Comparison of ENCODE assay signal across 8 mouse cellular contexts in the genomic region with DNA sequence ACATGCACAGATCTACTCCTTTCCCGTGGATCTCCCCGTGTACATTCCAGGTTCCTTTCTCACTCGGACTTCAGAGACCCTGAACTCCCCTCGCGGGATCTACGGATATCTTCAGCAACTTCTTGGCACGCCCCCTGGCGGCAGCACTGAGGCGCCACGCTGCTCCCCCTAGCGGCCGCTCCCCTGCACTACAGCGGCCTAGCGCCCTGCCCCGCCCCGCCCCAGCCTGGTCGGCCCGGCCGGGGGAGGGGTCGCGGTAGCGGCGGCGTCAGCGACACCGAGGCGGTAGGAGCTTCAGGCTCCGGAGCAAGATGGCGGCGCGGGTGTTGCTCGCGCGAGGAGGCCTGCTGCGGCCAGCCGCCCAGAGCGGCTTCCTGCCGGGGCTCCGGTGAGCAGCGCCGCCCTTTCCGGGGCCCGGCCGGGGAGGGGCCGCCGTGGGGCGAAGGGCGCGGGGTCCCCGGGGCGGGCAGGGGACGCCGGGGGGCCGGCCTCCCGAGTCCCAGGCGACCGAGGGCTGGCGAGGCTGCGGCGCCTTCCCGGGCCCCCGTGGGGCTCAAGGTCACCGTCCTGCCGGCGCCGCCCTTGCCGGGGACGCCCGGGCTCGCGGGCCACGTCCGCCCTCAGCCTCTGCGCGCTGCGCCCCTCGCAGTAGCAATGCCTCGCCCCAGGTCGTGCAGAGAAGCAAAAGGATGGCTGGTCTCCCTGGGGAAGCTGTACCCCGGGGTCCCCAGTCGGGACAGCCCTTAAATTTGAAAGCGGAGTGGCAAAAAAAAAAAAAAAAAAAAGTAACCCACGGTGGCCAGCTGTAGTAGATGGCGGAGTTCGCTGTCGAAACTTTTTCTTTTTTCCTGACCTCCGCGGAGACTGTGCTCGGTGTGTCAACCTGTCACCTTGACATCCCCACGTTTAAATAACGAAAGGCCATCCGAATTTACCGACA. TPM values are rescaled to one million over a fixed set of nuclear protein-coding genes. Genes with fewer than 3 reads are reported as not detected.
DNase-seq lines count a peak whose midpoint lies in the region; ATAC-seq and TF ChIP-seq lines count a peak whose summit lies in the region.

Gene Nipsnap2 (plus strand): TSS at position 230 of the 940 bp plus-strand sequence.

- 0 out of 2 replicates have a peak, but pooled peaks have one; percentile 32 for TF ChIP-seq EP300 in ES-Bruce4 (IDR thresholded peaks at IDR 0.05; ENCODE audit: insufficient read depth, low read depth, low read length)

- no peaks in the 10 kb centered on the region for H3K36me3 ChIP-seq in ES-Bruce4 (ENCODE audit: control insufficient read depth, insufficient read depth, low read length, poor library complexity, severe bottlenecking)
- H3K36me3 ChIP-seq in forebrain, embryonic 15.5 days, result peaks cover 2% of the 10 kb centered on the region; the same call in 1 of the 2 replicates

- ATAC-seq in forebrain, embryonic 15.5 days (replicated peaks), result peak; percentile 95
- ATAC-seq in neutrophil, adult 5-6 weeks (ENCODE audit: extremely low read depth, insufficient number of reproducible peaks, low FRiP score, poor library complexity, severe bottlenecking), result peak; percentile 85

- under 1% methylated on average over 72 of the region's 93 CpGs for WGBS in forebrain, embryonic 15.5 days
- WGBS in lung, adult 2 months, result under 1% methylated on average over 79 of the region's 93 CpGs

- H3K9me3 ChIP-seq in ES-Bruce4 (replicated peaks; ENCODE audit: control insufficient read depth, insufficient read depth, low read length, poor library complexity, severe bottlenecking), result no peaks in the 10 kb centered on the region
- H3K9me3 ChIP-seq in forebrain, embryonic 15.5 days, result no peaks in the 10 kb centered on the region

- H3K27me3 ChIP-seq in ES-Bruce4 (ENCODE audit: control insufficient read depth, insufficient read depth, low read length, poor library complexity, severe bottlenecking), result no peaks in the 10 kb centered on the region
- H3K27me3 ChIP-seq in forebrain, embryonic 15.5 days, result no peaks in the 10 kb centered on the region

- H3K4me3 ChIP-seq in ES-Bruce4 (ENCODE audit: low read depth, low read length), result peak within 1 kb of the TSS; percentile 71
- H3K4me3 ChIP-seq in forebrain, embryonic 15.5 days, result peak within 1 kb of the TSS; percentile 91
- peak within 1 kb of the TSS; percentile 69 for H3K4me3 ChIP-seq in lung, adult 2 months (replicated peaks; ENCODE audit: extremely low read depth, low read depth, low read length)

- peak within 1 kb of the TSS; percentile 50 for H3K4me2 ChIP-seq in forebrain, embryonic 15.5 days (replicated peaks)

- H3K4me1 ChIP-seq in ES-Bruce4 (ENCODE audit: control insufficient read depth, insufficient read depth, low read length), result peaks cover 2% of the 10 kb centered on the region
- H3K4me1 ChIP-seq in forebrain, embryonic 15.5 days, result peaks cover 11% of the 10 kb centered on the region
- H3K4me1 ChIP-seq in lung, adult 2 months (ENCODE audit: control insufficient read depth, insufficient read depth, low read length), result peaks cover 11% of the 10 kb centered on the region

- DNase-seq in cerebellum, adult 11 months, result peak; percentile 90
- peak; percentile 89 for DNase-seq in heart, postnatal 25 days (ENCODE audit: low spot score)
- peak; percentile 84 to 95 for DNase-seq in layer of hippocampus, adult 18-20 months (ENCODE audit: low spot score in 2 of 2)
- peak; percentile 97 for DNase-seq in lung, adult 2 months
- DNase-seq in thymus, adult 18-20 months, result peak; percentile 83 to 85

- H3K9ac ChIP-seq in ES-Bruce4 (ENCODE audit: low read depth, poor library complexity, severe bottlenecking), result peak within 1 kb of the TSS; percentile 87
- peak within 1 kb of the TSS; percentile 96 for H3K9ac ChIP-seq in forebrain, embryonic 15.5 days (replicated peaks)

- peak; percentile 19 for TF ChIP-seq POLR2A in ES-Bruce4 (IDR thresholded peaks at IDR 0.05; ENCODE audit: insufficient read depth, low read length)
- peak; percentile 58 for TF ChIP-seq POLR2A in lung, adult 2 months (IDR thresholded peaks at IDR 0.05; ENCODE audit: borderline replicate concordance, extremely low read depth, low read depth, low read length)

- H3K27ac ChIP-seq in ES-Bruce4 (ENCODE audit: insufficient read depth, low read length), result no peak within 1 kb of the TSS
- H3K27ac ChIP-seq in forebrain, embryonic 15.5 days (replicated peaks), result peak within 1 kb of the TSS; percentile 93

- peak; percentile 100 for TF ChIP-seq CTCF in ES-Bruce4 (IDR thresholded peaks at IDR 0.05; ENCODE audit: low read depth, low read length)
- TF ChIP-seq CTCF in lung, adult 2 months (IDR thresholded peaks at IDR 0.05; ENCODE audit: insufficient read depth, low read length), result peak; percentile 90

- intact Hi-C loops in heart, postnatal 25 days (cut with DNase I), result loop anchor here (1.0 to 5.0 kb wide), 2 partner anchors 10 to 113 kb away; partner anchors contain the start of gene Mrps17

RNA-seq across cellular contexts. Expression of gene Nipsnap2, which starts in this region (rescaled TPM):
- 34.9 and 38.0 TPM in 2 replicates for polyA plus RNA-seq in ES-Bruce4 (2011; ENCODE audit: insufficient read depth, insufficient read length, low read depth, missing spikeins)
- polyA plus RNA-seq in forebrain, embryonic 15.5 days (2015; fragmentation: Nextera tagmentation; extraction: Ambion mirVana), result 75.0 and 79.4 TPM in 2 replicates
- 100 to 1,000 TPM; 737 to 807 TPM for total RNA-seq in heart, postnatal 25 days (2021)
- total RNA-seq in layer of hippocampus, adult 18-20 months (2021), result 10 to 100 TPM; 78.8 to 79.8 TPM
- 37.6 and 51.5 TPM in 2 replicates for polyA plus RNA-seq in lung, adult 2 months (2012; rRNA removed)
- 27.0 and 29.1 TPM in 2 replicates for total RNA-seq in neutrophil, adult 5-6 weeks (2017)

Comparison
In these comparisons a context has a peak if more than half of its experiments do, and no peak if none do; other contexts are left out.
1. RNA of gene Nipsnap2 (total RNA-seq): 737 to 807 TPM in heart, postnatal 25 days; 78.8 to 79.8 TPM in layer of hippocampus, adult 18-20 months and 27.0 to 29.1 TPM in neutrophil, adult 5-6 weeks; every median in the first group is over 4 times any median in the second.
2. Peak in every context shown above with its lines, with median percentiles within 50 percentile points of each other: H3K4me3 ChIP-seq and DNase-seq.